Mouse (Mus musculus) hindbrain, embryonic 10.5 days (tissue): Measurements from ENCODE around the gene Ccdc18. TPM values are rescaled to one million over a fixed set of nuclear protein-coding genes. Genes with fewer than 3 reads are reported as not detected.
"Not testable (repeated sequence)": the region's sequence is repeated elsewhere in the genome, so short reads cannot be mapped to it uniquely, and the experiment has no call there.

Source experiments
- DNase-seq: peaks from one replicate; pipeline ENCODE4 v3.0.0-alpha.2; 2017; ENCODE audit warnings: low spot score
- H3K27ac ChIP-seq: fragments of 300-500 bp; sonication (generic); 2 replicates; pipeline ENCODE4 v1.5.1; 2016; ENCODE audit warnings: mild to moderate bottlenecking, moderate library complexity
- H3K27me3 ChIP-seq: fragments of 300-500 bp; sonication (generic); 2 replicates; pipeline ENCODE4 v1.6.1; 2016; ENCODE audit warnings: mild to moderate bottlenecking; ENCODE audit not compliant: poor library complexity, insufficient read depth, severe bottlenecking
- H3K36me3 ChIP-seq: fragments of 300-500 bp; sonication (generic); 2 replicates; pipeline ENCODE4 v1.6.1; 2016; ENCODE audit warnings: mild to moderate bottlenecking, moderate library complexity
- H3K4me1 ChIP-seq: fragments of 300-500 bp; sonication (generic); replicated peaks from 2 replicates; pipeline ENCODE4 v1.6.1; 2016; ENCODE audit warnings: mild to moderate bottlenecking
- H3K4me3 ChIP-seq: fragments of 300-500 bp; sonication (generic); 2 replicates; pipeline ENCODE4 v1.5.1; 2016; ENCODE audit warnings: mild to moderate bottlenecking, moderate library complexity
- H3K9me3 ChIP-seq: fragments of 300-500 bp; sonication (generic); 2 replicates; pipeline ENCODE4 v1.6.1; 2016; ENCODE audit warnings: mild to moderate bottlenecking, moderate library complexity
- WGBS: fragments of 180-500 bp; shearing (Covaris S2); methylation state at CpG from one replicate; pipeline ENCODE4 v1.1.7; 2016; 5-methylcytosine and 5-hydroxymethylcytosine counted together
- polyA plus RNA-seq: library from polyadenylated mRNA; unstranded; fragments of >200 nt; fragmentation: Nextera tagmentation; extraction: Ambion mirVana; gene quantifications from 2 replicates; pipeline ENCODE4 v1.2.1, GENCODE M21; 2016

Gene Ccdc18
- polyA plus RNA-seq, 1 experiment from 2014 or later, result 7.3 TPM

DNA sequence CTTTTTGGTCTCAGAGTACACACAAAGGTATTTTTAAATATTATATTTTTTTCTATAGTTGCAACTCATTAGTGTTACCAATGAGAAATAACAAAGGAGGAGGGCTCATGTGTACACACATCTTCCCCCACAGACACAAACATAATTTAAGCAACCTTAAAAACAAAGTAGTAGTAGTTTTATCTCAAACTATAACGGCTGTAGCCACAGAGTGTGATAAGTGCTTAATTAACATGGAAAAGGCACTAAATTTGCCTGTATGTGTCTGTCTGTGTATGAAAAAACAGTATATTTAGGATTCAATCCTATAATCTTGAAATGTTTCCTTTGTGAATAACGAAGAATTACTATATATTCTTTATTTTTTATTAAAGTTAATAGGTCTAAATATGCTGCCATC, 51.4 kb downstream of the Ccdc18 start:
- Histone ChIP-seq H3K4me1 (no peaks in the 10 kb centered on the region), H3K27ac (no peak overlapping the region), H3K9me3 (no peaks in the 10 kb centered on the region), H3K27me3 (no peaks in the 10 kb centered on the region), H3K36me3 (no peaks in the 10 kb centered on the region), H3K4me3 (no peak overlapping the region)
- DNase-seq, result no peak
- 91% methylated on average over 2 of the region's 2 CpGs for WGBS

DNA sequence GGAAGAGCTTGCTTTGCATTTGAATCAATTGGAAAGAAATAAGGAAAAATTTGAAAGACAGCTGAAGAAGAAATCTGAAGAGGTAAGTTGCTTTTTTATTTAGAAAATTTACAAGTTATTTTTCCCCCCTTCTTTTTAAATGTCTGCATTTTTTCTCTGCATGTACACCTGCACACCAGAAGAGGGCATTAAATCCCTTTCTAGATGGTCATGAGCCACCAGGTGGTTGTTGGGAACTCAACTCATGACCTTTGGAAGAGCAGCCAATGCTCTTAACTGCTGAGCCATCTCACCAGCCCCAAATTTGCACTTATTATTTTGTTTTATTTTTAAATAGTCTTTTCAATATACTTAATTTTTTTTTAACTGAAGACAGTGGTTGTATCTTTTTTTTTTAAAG, 56.3 kb downstream of the Ccdc18 start:
- DNase-seq, result no peak
- H3K36me3 ChIP-seq, result no peaks in the 10 kb centered on the region
- no peak overlapping the region for H3K4me3 ChIP-seq
- no peaks in the 10 kb centered on the region for H3K4me1 ChIP-seq
- H3K27ac ChIP-seq, result no peak overlapping the region
- no peaks in the 10 kb centered on the region for H3K9me3 ChIP-seq
- no peaks in the 10 kb centered on the region for H3K27me3 ChIP-seq

DNA sequence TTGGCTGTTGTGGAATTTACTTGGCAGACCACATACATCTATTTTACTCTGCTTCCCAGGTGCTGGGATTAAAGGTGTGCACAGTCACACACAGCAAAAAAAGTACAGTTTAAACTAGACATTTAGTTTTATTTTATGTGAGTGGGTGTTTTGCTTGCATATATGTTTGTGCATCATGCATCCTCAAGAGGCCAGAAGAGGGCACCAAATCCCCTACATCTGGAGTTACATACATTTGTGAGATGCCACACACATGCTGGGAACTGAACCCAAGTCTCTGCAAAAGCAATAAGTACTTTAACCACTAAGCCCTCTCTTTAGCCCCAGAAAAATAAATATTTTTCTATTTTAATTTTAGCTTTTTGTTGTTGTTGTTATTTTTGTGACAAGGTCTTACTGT, 73.3 kb downstream of the Ccdc18 start:
- Histone ChIP-seq H3K4me3 (no peak overlapping the region), H3K27me3 (no peaks in the 10 kb centered on the region), H3K36me3 (peaks cover 8% of the 10 kb centered on the region; the same call in 1 of the 2 replicates), H3K4me1 (no peaks in the 10 kb centered on the region), H3K9me3 (no peaks in the 10 kb centered on the region), H3K27ac (no peak overlapping the region)
- no peak for DNase-seq

DNA sequence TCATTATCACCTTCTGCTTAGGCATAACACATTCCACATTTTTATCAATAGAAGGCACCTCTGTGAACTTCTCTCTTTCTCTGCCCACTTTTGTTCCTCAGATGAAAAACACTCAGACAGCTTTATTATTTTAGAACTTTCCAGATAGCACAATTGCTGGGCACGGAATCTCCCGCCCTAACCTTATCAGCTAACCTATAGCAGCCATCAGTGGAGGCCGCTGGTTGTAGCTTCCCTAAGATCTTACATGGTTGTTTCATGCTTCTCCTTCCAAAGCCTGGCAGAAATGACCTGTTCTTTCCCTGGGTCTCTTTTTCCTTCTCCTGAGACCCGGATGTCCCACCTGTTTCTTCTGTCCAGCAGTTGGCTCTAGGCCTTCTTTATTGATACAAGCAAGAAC, 78.8 kb downstream of the Ccdc18 start:
- DNase-seq, result no peak
- no peak overlapping the region for H3K4me3 ChIP-seq
- H3K4me1 ChIP-seq, result no peaks in the 10 kb centered on the region
- H3K27me3 ChIP-seq, result no peaks in the 10 kb centered on the region
- peaks cover 4% of the 10 kb centered on the region; the same call in 1 of the 2 replicates for H3K36me3 ChIP-seq
- 90% methylated on average over 4 of the region's 4 CpGs for WGBS
- H3K27ac ChIP-seq, result no peak overlapping the region
- H3K9me3 ChIP-seq, result no peaks in the 10 kb centered on the region

DNA sequence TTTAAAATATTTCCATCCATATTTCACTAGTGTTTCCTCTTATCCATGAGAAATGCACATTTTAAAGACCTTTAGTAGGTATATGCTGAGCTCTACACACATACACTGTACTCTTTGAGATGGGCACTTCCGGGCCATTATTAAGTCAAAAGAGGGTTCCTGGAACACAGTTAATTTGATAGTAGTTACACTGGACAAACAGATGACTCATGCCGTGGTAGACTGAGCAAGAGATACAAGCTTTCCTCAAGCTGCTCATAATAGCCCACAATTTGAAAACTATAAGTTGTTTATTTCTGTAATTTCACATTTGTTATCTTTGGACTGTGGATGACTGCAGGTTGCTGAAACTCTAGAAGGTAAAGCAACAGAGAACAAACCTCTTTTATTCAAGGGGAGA, 82.3 kb downstream of the Ccdc18 start:
- H3K36me3 ChIP-seq, result peaks cover 6% of the 10 kb centered on the region; the same call in 1 of the 2 replicates
- no peaks in the 10 kb centered on the region for H3K4me1 ChIP-seq
- H3K27ac ChIP-seq, result no peak overlapping the region
- H3K4me3 ChIP-seq, result no peak overlapping the region
- H3K27me3 ChIP-seq, result no peaks in the 10 kb centered on the region
- H3K9me3 ChIP-seq, result no peaks in the 10 kb centered on the region
- DNase-seq, result no peak
- 92% methylated on average over 2 of the region's 2 CpGs for WGBS

DNA sequence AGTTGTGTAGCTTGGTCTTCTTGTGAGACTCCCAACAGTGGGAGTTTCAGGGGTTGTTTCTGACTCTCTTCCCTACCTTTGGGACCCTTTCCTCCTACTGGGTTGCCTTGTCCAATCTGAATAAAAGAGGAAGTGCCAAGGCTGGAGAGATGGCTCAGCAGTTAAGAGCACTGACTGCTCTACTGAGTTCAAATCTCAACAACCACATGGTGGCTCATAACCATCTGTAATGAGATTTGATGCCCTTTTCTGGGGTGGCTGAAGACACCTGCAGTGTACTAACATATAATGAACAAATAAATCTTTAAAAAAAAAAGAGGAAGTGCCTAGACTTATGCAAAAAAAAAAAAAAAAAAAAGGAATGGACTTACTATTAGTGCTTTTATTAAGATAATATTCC, 91.4 kb downstream of the Ccdc18 start:
- H3K36me3 ChIP-seq, result peaks cover 5% of the 10 kb centered on the region; the same call in 1 of the 2 replicates
- no peak for DNase-seq
- H3K27ac ChIP-seq, result no peak overlapping the region
- no peaks in the 10 kb centered on the region for H3K27me3 ChIP-seq
- H3K4me1 ChIP-seq, result no peaks in the 10 kb centered on the region
- no peaks in the 10 kb centered on the region for H3K9me3 ChIP-seq
- no peak overlapping the region for H3K4me3 ChIP-seq

DNA sequence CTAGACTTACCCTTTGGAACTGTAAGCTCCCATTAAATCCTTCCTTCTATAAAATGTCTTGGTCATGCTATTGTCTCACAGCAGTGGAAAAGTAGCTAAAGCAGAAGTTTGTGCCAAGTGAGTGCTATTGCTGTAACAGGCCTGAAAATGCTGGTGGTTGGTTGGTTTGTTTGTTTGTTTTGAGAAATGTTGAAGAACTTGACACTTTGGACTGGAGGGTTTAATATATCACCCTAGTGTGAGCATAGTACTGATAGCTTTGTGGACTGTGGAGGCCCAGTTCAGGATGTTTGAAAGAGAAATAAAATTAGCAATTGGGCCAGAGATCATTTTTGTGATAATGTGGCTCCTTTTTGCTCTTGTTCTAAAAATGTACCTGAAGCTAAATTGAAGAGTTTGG, 93.5 kb downstream of the Ccdc18 start:
- H3K9me3 ChIP-seq, result no peaks in the 10 kb centered on the region

DNA sequence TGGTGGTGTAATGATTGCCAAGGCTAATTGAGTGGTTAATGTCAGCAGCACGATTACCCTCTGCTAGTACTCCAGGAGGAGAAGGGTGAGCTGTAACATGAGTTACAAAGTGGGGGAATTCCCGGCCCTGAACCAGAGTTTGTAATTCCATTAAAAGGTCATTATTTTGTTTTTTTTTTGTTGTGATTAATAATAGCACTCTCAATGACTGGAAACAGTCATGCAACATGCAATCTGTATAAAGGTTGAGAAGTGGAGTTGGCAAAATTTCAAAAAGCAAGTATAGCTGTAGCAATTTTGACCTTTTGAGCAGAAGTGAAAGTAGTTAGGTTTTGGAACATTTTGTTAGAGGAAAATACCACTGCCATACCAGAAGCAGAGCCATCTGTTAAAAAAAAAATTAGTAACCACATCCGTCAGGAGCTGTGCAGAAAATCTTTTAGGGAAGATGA, 113.7 kb downstream of the Ccdc18 start:
- Histone ChIP-seq H3K4me3 (no peak overlapping the region), H3K9me3 (no peaks in the 10 kb centered on the region), H3K36me3 (no peaks in the 10 kb centered on the region), H3K27ac (no peak overlapping the region), H3K4me1 (no peaks in the 10 kb centered on the region), H3K27me3 (no peaks in the 10 kb centered on the region)
- 72% methylated on average over 3 of the region's 3 CpGs for WGBS
- DNase-seq, result no peak

More for the DNA sequence above, 93.5 kb downstream of the Ccdc18 start:
- Histone ChIP-seq H3K4me3 (no peak overlapping the region), H3K27me3 (no peaks in the 10 kb centered on the region), H3K27ac (no peak overlapping the region), H3K4me1 (no peaks in the 10 kb centered on the region), H3K36me3 (no peaks in the 10 kb centered on the region)
- DNase-seq, result no peak

DNA sequence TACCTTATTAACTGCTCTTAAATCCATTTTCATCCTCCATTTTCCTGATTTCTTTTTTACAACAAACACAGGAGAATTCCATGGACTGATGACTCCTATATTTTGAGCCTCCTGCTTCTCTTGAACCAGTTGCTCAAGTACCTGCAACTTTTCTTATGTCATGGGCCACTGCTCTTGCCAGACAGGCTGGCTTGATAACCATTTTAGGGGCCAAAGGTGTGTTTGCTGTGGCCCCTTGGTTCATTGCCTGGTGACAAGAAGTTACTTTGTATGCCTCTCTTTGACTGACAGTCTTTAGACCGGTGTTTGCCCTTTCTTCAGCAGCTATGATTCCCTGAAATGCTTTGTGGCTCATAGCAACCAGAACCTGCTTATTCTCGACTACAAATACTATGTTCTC, 117.4 kb downstream of the Ccdc18 start:
- 76% methylated on average over 2 of the region's 2 CpGs for WGBS
- Histone ChIP-seq H3K36me3 (no peaks in the 10 kb centered on the region), H3K9me3 (no peaks in the 10 kb centered on the region), H3K27me3 (no peaks in the 10 kb centered on the region), H3K27ac (no peak overlapping the region), H3K4me1 (no peaks in the 10 kb centered on the region), H3K4me3 (no peak overlapping the region)
- no peak for DNase-seq

DNA sequence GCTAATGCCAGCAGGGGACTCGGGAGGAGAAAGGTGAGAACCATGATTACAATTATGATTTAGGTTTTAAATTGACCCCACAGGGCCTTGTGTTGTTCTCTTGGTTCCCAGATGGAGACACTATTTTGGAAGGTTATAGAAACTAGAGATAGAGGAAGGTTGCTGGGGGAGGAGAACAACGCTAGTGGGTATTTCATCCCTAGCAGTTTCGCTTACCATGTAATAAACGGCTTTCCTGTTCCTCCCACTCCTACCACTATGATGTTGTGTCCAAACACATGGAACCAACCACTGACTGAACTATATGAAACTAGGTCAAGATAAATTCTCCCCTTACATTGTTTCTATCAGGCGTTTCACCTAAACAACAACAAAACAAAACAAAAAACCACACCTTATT, 122.6 kb downstream of the Ccdc18 start:
- Histone ChIP-seq H3K27me3 (no peaks in the 10 kb centered on the region), H3K9me3 (no peaks in the 10 kb centered on the region), H3K27ac (no peak overlapping the region), H3K36me3 (no peaks in the 10 kb centered on the region), H3K4me1 (no peaks in the 10 kb centered on the region), H3K4me3 (no peak overlapping the region)
- WGBS, result 87% methylated on average over 5 of the region's 5 CpGs
- no peak for DNase-seq

DNA sequence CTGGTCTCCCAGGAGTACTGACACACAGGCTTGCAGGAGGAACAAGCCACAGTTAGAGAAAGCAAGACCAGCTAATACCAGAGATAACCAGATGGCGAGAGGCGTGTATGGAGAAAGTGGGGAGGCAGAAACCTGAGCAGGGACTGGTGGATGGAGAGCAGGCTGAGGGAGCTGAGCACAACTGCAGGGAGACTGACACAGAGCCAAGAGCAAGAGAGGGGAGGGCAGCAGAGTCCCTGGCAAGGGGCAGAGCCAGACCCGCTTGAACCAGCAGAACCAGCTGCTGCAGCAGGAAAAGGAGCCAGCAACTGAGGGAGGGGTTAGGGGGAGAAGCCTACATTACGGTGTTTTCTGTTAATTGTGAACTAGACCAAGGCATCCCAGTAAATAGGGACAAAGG, 130.0 kb downstream of the Ccdc18 start:
- 52% methylated on average over 4 of the region's 4 CpGs for WGBS
- Histone ChIP-seq H3K9me3 (no peaks in the 10 kb centered on the region), H3K27ac (no peak overlapping the region), H3K27me3 (no peaks in the 10 kb centered on the region), H3K4me3 (no peak overlapping the region), H3K4me1 (peaks cover under 1% of the 10 kb centered on the region; the same call in 1 of the 2 replicates), H3K36me3 (no peaks in the 10 kb centered on the region)
- DNase-seq, result peak; percentile 5

DNA sequence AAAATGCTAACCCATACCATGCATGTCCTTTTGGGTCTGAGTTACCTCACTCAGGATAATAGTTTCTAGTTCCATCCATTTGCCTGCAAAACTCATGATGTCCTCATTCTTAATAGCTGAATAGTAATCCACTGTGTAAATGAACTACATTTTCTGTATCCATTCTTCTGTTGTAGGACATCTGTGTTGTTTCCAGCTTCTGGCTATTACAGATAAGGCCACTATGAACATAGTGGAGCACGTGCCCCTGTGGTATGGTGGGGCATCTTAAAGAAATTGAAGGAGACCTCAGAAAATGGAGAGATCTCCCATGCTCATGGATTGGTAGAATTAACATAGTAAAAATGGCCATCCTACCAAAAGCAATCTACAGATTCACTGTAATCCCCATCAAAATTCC, 131.1 kb downstream of the Ccdc18 start:
- H3K27me3 ChIP-seq, H3K36me3 ChIP-seq, H3K4me3 ChIP-seq, H3K27ac ChIP-seq, DNase-seq, H3K9me3 ChIP-seq: not testable (repeated sequence)
- H3K4me1 ChIP-seq, result peaks cover 10% of the 10 kb centered on the region; the same call in 1 of the 2 replicates
- 92% methylated on average over 1 of the region's 1 CpGs for WGBS

DNA sequence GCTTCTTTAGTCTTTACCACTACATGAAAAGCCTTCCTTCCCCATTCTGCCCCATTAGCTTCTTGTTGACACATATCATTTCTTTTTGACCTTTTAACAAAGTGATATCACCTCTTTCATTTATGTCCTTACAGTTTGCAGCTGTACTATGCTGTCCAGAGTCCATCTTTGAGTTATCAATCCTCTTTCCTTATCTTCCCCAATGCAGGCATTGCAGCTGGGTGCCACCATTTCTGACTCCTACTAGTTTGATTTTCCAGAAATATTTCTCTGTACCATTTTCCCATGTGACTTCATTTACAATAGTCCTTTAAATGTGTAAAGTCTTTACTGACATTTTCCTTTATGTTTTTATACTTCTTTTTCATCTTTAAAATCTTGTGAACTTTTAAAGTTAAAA, 134.3 kb downstream of the Ccdc18 start:
- no peak overlapping the region for H3K4me3 ChIP-seq

More for the DNA sequence above, 134.3 kb downstream of the Ccdc18 start:
- no peak for DNase-seq
- no peak overlapping the region for H3K27ac ChIP-seq
- H3K9me3 ChIP-seq, result no peaks in the 10 kb centered on the region
- H3K36me3 ChIP-seq, result peaks cover under 1% of the 10 kb centered on the region; the same call in 1 of the 2 replicates
- H3K27me3 ChIP-seq, result no peaks in the 10 kb centered on the region
- H3K4me1 ChIP-seq, result peaks cover 33% of the 10 kb centered on the region
